Mouse (Mus musculus): ENCODE results near the gene Asic3. TPM values are rescaled to one million over a fixed set of nuclear protein-coding genes. Genes with fewer than 3 reads are reported as not detected.
"Not testable (repeated sequence)": the region's sequence is repeated elsewhere in the genome, so short reads cannot be mapped to it uniquely, and the experiment has no call there.

Asic3 gene
- total and polyA plus RNA-seq, 3 experiments = 0.05 TPM; not detected in 2

- Histone ChIP-seq H3K4me3 (ENCODE audit: low read depth, low read length) (peak overlapping the region; percentile 42; the same call in 1 of the 2 replicates), H3K27me3 (ENCODE audit: insufficient read depth, low read length) (peaks cover 20% of the 10 kb centered on the region), H3K36me3 (replicated peaks) (peaks cover 2% of the 10 kb centered on the region), H3K9me3 (replicated peaks) (peaks cover 13% of the 10 kb centered on the region), H3K4me1 (ENCODE audit: insufficient read depth, low read depth, low read length) (peaks cover 71% of the 10 kb centered on the region)
- TF ChIP-seq CTCF (IDR thresholded peaks at IDR 0.05; ENCODE audit: low read depth, low read length) (no peak), TAL1 (conservative IDR thresholded peaks at IDR 0.05; ENCODE audit: low read depth, low read length) (no peak), POLR2AphosphoS5 (IDR thresholded peaks at IDR 0.05; ENCODE audit: insufficient replicate concordance, low read depth, low read length) (no peak), GATA1 (IDR thresholded peaks at IDR 0.05; ENCODE audit: borderline replicate concordance, low read length) (no peak), GATA2 (IDR thresholded peaks at IDR 0.05; ENCODE audit: borderline replicate concordance, low read depth, low read length) (no peak)
- DNase-seq (ENCODE audit: low spot score) (no peak), ATAC-seq (ENCODE audit: extremely low read depth, insufficient number of reproducible peaks, low FRiP score, poor library complexity, severe bottlenecking) (no peak)
Observed at GRCm38 (mm10) chr5:24389658-24390020, 23.6 kb upstream of the Asic3 start.

- peaks cover 70% of the 10 kb centered on the region for H3K4me1 ChIP-seq (ENCODE audit: insufficient read depth, low read depth, low read length)
- peaks cover 13% of the 10 kb centered on the region for H3K9me3 ChIP-seq (replicated peaks)
- TF ChIP-seq TAL1 (conservative IDR thresholded peaks at IDR 0.05; ENCODE audit: low read depth, low read length) (no peak), GATA1 (IDR thresholded peaks at IDR 0.05; ENCODE audit: borderline replicate concordance, low read length) (no peak), GATA2 (IDR thresholded peaks at IDR 0.05; ENCODE audit: borderline replicate concordance, low read depth, low read length) (no peak), POLR2AphosphoS5 (IDR thresholded peaks at IDR 0.05; ENCODE audit: insufficient replicate concordance, low read depth, low read length) (no peak), CTCF (IDR thresholded peaks at IDR 0.05; ENCODE audit: low read depth, low read length) (no peak)
- peaks cover 15% of the 10 kb centered on the region for H3K27me3 ChIP-seq (ENCODE audit: insufficient read depth, low read length)
- no peak for DNase-seq (ENCODE audit: low spot score)
- ATAC-seq (ENCODE audit: extremely low read depth, insufficient number of reproducible peaks, low FRiP score, poor library complexity, severe bottlenecking) = no peak
- peaks cover 10% of the 10 kb centered on the region for H3K36me3 ChIP-seq (replicated peaks)
- H3K4me3 ChIP-seq (ENCODE audit: low read depth, low read length) = no peak within 1 kb of the TSS
Observed at GRCm38 (mm10) chr5:24391864-24392263, 21.3 kb upstream of the Asic3 start, which contains the start of gene Atg9b. Atg9b (minus strand) TSS chr5:24392143.

GRCm38 (mm10) chr5:24392724-24393123, 20.5 kb upstream of the Asic3 start:
- Histone ChIP-seq H3K36me3 (replicated peaks) (peaks cover 15% of the 10 kb centered on the region), H3K9me3 (replicated peaks) (peaks cover 7% of the 10 kb centered on the region), H3K27me3 (ENCODE audit: insufficient read depth, low read length) (peaks cover 7% of the 10 kb centered on the region; the same call in 1 of the 2 replicates), H3K4me1 (ENCODE audit: insufficient read depth, low read depth, low read length) (peaks cover 68% of the 10 kb centered on the region), H3K4me3 (ENCODE audit: low read depth, low read length) (no peak overlapping the region)
- DNase-seq (ENCODE audit: low spot score) (no peak), ATAC-seq (ENCODE audit: extremely low read depth, insufficient number of reproducible peaks, low FRiP score, poor library complexity, severe bottlenecking) (no peak)
- TF ChIP-seq POLR2AphosphoS5 (IDR thresholded peaks at IDR 0.05; ENCODE audit: insufficient replicate concordance, low read depth, low read length) = no peak
- no peak for TF ChIP-seq GATA2 (IDR thresholded peaks at IDR 0.05; ENCODE audit: borderline replicate concordance, low read depth, low read length)
- no peak for TF ChIP-seq CTCF (IDR thresholded peaks at IDR 0.05; ENCODE audit: low read depth, low read length)
- no peak for TF ChIP-seq GATA1 (IDR thresholded peaks at IDR 0.05; ENCODE audit: borderline replicate concordance, low read length)
- TF ChIP-seq TAL1 (conservative IDR thresholded peaks at IDR 0.05; ENCODE audit: low read depth, low read length) = no peak

DNA sequence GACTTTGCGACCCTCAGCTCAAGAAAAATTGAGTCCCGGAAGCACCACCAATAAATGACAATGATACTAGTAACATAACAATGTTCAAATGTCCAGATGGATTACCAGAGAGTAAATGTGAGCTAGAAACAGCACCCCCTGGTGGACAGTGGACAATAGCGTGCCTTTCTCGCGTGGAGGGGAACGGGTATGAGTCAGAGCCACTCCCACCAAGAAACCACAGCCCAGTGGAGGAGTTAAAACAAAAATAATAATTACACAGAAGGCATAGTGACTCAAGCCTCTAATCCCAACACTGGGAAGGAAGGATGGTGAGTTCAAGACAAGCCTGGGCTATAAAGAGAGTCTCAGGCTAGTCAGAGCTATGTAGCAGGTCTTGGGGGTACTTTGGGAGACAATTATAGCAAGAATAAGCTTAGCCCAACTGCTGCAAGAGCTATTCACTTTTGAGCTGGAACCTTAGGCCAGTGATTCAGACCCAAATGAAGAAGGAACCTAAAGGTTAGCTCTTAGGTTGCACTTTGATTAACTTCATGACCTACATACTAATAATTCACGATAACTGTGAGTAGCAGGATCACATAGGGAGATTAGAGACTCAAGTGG, 19.7 kb upstream of the Asic3 start, which contains the start of gene Abcb8:
Abcb8 (plus strand) TSS at position 272 of the 606 bp plus-strand sequence.
- Histone ChIP-seq H3K9me3 (replicated peaks) (no peaks in the 10 kb centered on the region), H3K4me1 (ENCODE audit: insufficient read depth, low read depth, low read length) (peaks cover 66% of the 10 kb centered on the region), H3K27me3 (ENCODE audit: insufficient read depth, low read length) (no peaks in the 10 kb centered on the region), H3K36me3 (replicated peaks) (peaks cover 22% of the 10 kb centered on the region), H3K4me3 (ENCODE audit: low read depth, low read length) (peak within 1 kb of the TSS; percentile 76)
- TF ChIP-seq POLR2AphosphoS5 (IDR thresholded peaks at IDR 0.05; ENCODE audit: insufficient replicate concordance, low read depth, low read length) (no peak), GATA1 (IDR thresholded peaks at IDR 0.05; ENCODE audit: borderline replicate concordance, low read length) (no peak), TAL1 (conservative IDR thresholded peaks at IDR 0.05; ENCODE audit: low read depth, low read length) (no peak), CTCF (IDR thresholded peaks at IDR 0.05; ENCODE audit: low read depth, low read length) (peak; percentile 86), GATA2 (IDR thresholded peaks at IDR 0.05; ENCODE audit: borderline replicate concordance, low read depth, low read length) (no peak)
- ATAC-seq (ENCODE audit: extremely low read depth, insufficient number of reproducible peaks, low FRiP score, poor library complexity, severe bottlenecking) (peak; percentile 9; the same call in 1 of the 2 replicates), DNase-seq (ENCODE audit: low spot score) (peak; percentile 76)

GRCm38 (mm10) chr5:24394165-24394894, 18.9 kb upstream of the Asic3 start:
- peak overlapping the region; percentile 76 for H3K4me3 ChIP-seq (ENCODE audit: low read depth, low read length)
- no peaks in the 10 kb centered on the region for H3K27me3 ChIP-seq (ENCODE audit: insufficient read depth, low read length)
- DNase-seq (ENCODE audit: low spot score) (peak; percentile 99), ATAC-seq (ENCODE audit: extremely low read depth, insufficient number of reproducible peaks, low FRiP score, poor library complexity, severe bottlenecking) (peak; percentile 89)
- no peak for TF ChIP-seq TAL1 (conservative IDR thresholded peaks at IDR 0.05; ENCODE audit: low read depth, low read length)
- TF ChIP-seq GATA2 (IDR thresholded peaks at IDR 0.05; ENCODE audit: borderline replicate concordance, low read depth, low read length) = no peak
- TF ChIP-seq CTCF (IDR thresholded peaks at IDR 0.05; ENCODE audit: low read depth, low read length) = no peak
- no peak for TF ChIP-seq POLR2AphosphoS5 (IDR thresholded peaks at IDR 0.05; ENCODE audit: insufficient replicate concordance, low read depth, low read length)
- H3K9me3 ChIP-seq (replicated peaks) = no peaks in the 10 kb centered on the region
- H3K4me1 ChIP-seq (ENCODE audit: insufficient read depth, low read depth, low read length) = peaks cover 58% of the 10 kb centered on the region
- peaks cover 29% of the 10 kb centered on the region for H3K36me3 ChIP-seq (replicated peaks)

DNA sequence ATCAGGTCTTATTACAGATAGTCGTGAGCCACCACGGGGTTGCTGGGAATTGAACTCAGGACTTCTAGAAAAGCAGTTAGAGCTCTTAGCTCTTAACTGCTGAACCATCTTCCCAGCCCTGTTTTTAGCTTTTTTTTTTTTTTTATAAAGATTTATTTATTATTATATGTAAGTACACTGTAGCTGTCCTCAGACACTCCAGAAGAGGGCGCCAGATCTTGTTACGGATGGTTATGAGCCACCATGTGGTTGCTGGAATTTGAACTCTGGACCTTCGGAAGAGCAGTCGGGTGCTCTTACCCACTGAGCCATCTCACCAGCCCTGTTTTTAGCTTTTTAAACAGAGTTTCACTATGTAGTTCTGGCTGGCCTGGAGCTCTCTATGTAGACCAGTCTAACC, 16.9 kb upstream of the Asic3 start:
- Histone ChIP-seq H3K4me1 (ENCODE audit: insufficient read depth, low read depth, low read length) (peaks cover 44% of the 10 kb centered on the region), H3K36me3 (replicated peaks) (peaks cover 47% of the 10 kb centered on the region)
- DNase-seq (ENCODE audit: low spot score); ATAC-seq (ENCODE audit: extremely low read depth, insufficient number of reproducible peaks, low FRiP score, poor library complexity, severe bottlenecking); H3K27me3 ChIP-seq (ENCODE audit: insufficient read depth, low read length); H3K4me3 ChIP-seq (ENCODE audit: low read depth, low read length); H3K9me3 ChIP-seq (replicated peaks): not testable (repeated sequence)

Data from G1E (cell line).